24 mouse cellular contexts compared by ENCODE assay signal in genomic region chr7:29495880-29496279, GRCm38 (mm10). TPM values are rescaled to one million over a fixed set of nuclear protein-coding genes. Genes with fewer than 3 reads are reported as not detected.
DNase-seq lines count a peak whose midpoint lies in the region; ATAC-seq and TF ChIP-seq lines count a peak whose summit lies in the region.
"Had no signal": no experiment of that assay in that cellular context is flagged by ENCODE, and none has a peak within 500 bp of the region (broad histone marks: within the 10 kb centered on the region; RNA-seq: fewer than 3 reads in every experiment).

No protein-coding gene starts in this region.

- no peaks in the 10 kb centered on the region for H3K27me3 ChIP-seq in lung, embryonic 15.5 days
- H3K27me3 ChIP-seq in Patski, result no peaks in the 10 kb centered on the region
- H3K27me3 ChIP-seq in intestine, embryonic 15.5 days (replicated peaks), result no peaks in the 10 kb centered on the region
- H3K27me3 ChIP-seq in midbrain, embryonic 13.5 days, result peaks cover 23% of the 10 kb centered on the region
- no peaks in the 10 kb centered on the region for H3K27me3 ChIP-seq in kidney, embryonic 15.5 days
- H3K27me3 ChIP-seq: embryonic facial prominence, embryonic 12.5 days had no signal

- H3K9ac ChIP-seq in lung, embryonic 15.5 days, result no peak overlapping the region
- no peak overlapping the region for H3K9ac ChIP-seq in intestine, embryonic 15.5 days
- no peak overlapping the region for H3K9ac ChIP-seq in midbrain, embryonic 13.5 days (replicated peaks)
- no peak overlapping the region for H3K9ac ChIP-seq in kidney, embryonic 15.5 days
- H3K9ac ChIP-seq: embryonic facial prominence, embryonic 12.5 days; hindbrain, embryonic 13.5 days; liver, postnatal 0 days had no signal

- H3K4me2 ChIP-seq in lung, embryonic 15.5 days, result no peak overlapping the region
- no peak overlapping the region for H3K4me2 ChIP-seq in intestine, embryonic 15.5 days (replicated peaks)
- H3K4me2 ChIP-seq in midbrain, embryonic 13.5 days (replicated peaks), result no peak overlapping the region
- H3K4me2 ChIP-seq in kidney, embryonic 15.5 days, result no peak overlapping the region
- H3K4me2 ChIP-seq: embryonic facial prominence, embryonic 12.5 days; hindbrain, embryonic 13.5 days had no signal

- TF ChIP-seq CTCF in Patski (IDR thresholded peaks at IDR 0.05), result no peak

- in situ Hi-C loops in Patski (cut with MboI; ENCODE audit: low pct_unique_long_range_greater_than_20kb), result no loop called here

- no peaks in the 10 kb centered on the region for H3K36me3 ChIP-seq in lung, embryonic 15.5 days
- H3K36me3 ChIP-seq in intestine, embryonic 15.5 days, result 0 out of 2 replicates have a peak, but pooled peaks cover 2% of the 10 kb centered on the region
- no peaks in the 10 kb centered on the region for H3K36me3 ChIP-seq in midbrain, embryonic 13.5 days
- no peaks in the 10 kb centered on the region for H3K36me3 ChIP-seq in kidney, embryonic 15.5 days
- H3K36me3 ChIP-seq: embryonic facial prominence, embryonic 12.5 days had no signal

- no peak for ATAC-seq in lung, embryonic 15.5 days (ENCODE audit: borderline replicate concordance, extremely low read depth, low FRiP score, low TSS enrichment)
- ATAC-seq in Patski, result peak; percentile 24
- ATAC-seq in intestine, embryonic 15.5 days, result peak; percentile 42; the same call in 1 of the 2 replicates
- 0 out of 2 replicates have a peak, but pooled peaks have one; percentile 1 for ATAC-seq in midbrain, embryonic 13.5 days
- no peak for ATAC-seq in kidney, embryonic 15.5 days (replicated peaks; ENCODE audit: low FRiP score)
- ATAC-seq: forebrain, embryonic 14.5 days; inflammation-experienced regulatory T-cells, adult 6 months; liver, postnatal 0 days had no signal

- H3K4me3 ChIP-seq in lung, embryonic 15.5 days, result no peak overlapping the region
- no peak overlapping the region for H3K4me3 ChIP-seq in intestine, embryonic 15.5 days (replicated peaks)
- no peak overlapping the region for H3K4me3 ChIP-seq in midbrain, embryonic 13.5 days (replicated peaks)
- H3K4me3 ChIP-seq in kidney, embryonic 15.5 days (replicated peaks), result no peak overlapping the region
- H3K4me3 ChIP-seq: embryonic facial prominence, embryonic 12.5 days; erythroblast, embryonic 14.5 days; gastrocnemius, adult 2 months; hindbrain, embryonic 13.5 days had no signal

- POLR2A ChIA-PET in Patski (lab: Charles Lee), result no interaction called here

- 45% methylated on average over 4 of the region's 4 CpGs for WGBS in lung, embryonic 15.5 days
- whole genome bisulfite sequencing in intestine, embryonic 15.5 days, result 59% methylated on average over 4 of the region's 4 CpGs
- WGBS in midbrain, embryonic 13.5 days, result 50% methylated on average over 4 of the region's 4 CpGs
- 81% methylated on average over 4 of the region's 4 CpGs for WGBS in kidney, embryonic 15.5 days

- peaks cover 30% of the 10 kb centered on the region for H3K4me1 ChIP-seq in lung, embryonic 15.5 days
- peaks cover 32% of the 10 kb centered on the region for H3K4me1 ChIP-seq in intestine, embryonic 15.5 days (replicated peaks)
- peaks cover 21% of the 10 kb centered on the region for H3K4me1 ChIP-seq in midbrain, embryonic 13.5 days (replicated peaks)
- H3K4me1 ChIP-seq in kidney, embryonic 15.5 days, result peaks cover 26% of the 10 kb centered on the region

- no peak for DNase-seq in lung, postnatal 14 days
- no peak for DNase-seq in Patski (ENCODE audit: low read depth, low spot score)
- DNase-seq in thymus, postnatal 36 days, result no peak
- no peak for DNase-seq in kidney, postnatal 14 days
- DNase-seq: adrenal gland, postnatal 36 days; B cell, adult 2 months; cerebellum, adult 11-12 months; cerebellum, postnatal 14 days; gastrocnemius, adult 2 months; kidney, adult 9 months; kidney, postnatal 4 days; liver; liver, postnatal 0 days; spleen, adult 18-20 months had no signal

- CTCF ChIA-PET in Patski (lab: Charles Lee), result no interaction called here

- no peaks in the 10 kb centered on the region for H3K9me3 ChIP-seq in lung, embryonic 15.5 days
- no peaks in the 10 kb centered on the region for H3K9me3 ChIP-seq in intestine, embryonic 15.5 days
- H3K9me3 ChIP-seq in midbrain, embryonic 13.5 days, result no peaks in the 10 kb centered on the region
- H3K9me3 ChIP-seq in kidney, embryonic 15.5 days (replicated peaks), result no peaks in the 10 kb centered on the region
- H3K9me3 ChIP-seq: embryonic facial prominence, embryonic 12.5 days; hindbrain, embryonic 13.5 days had no signal

- peak overlapping the region; percentile 39; the same call in 1 of the 2 replicates for H3K27ac ChIP-seq in lung, embryonic 15.5 days
- H3K27ac ChIP-seq in intestine, embryonic 15.5 days, result peak overlapping the region; percentile 27; the same call in 1 of the 2 replicates
- H3K27ac ChIP-seq in midbrain, embryonic 13.5 days, result peak overlapping the region; percentile 78; the same call in 1 of the 2 replicates
- no peak overlapping the region for H3K27ac ChIP-seq in kidney, embryonic 15.5 days
- H3K27ac ChIP-seq: embryonic facial prominence, embryonic 12.5 days; gastrocnemius, adult 2 months; macrophage had no signal

RNA-seq across cellular contexts. Expression of gene Sipa1l3, which starts 22.6 kb away (rescaled TPM):
- 24.1 and 25.1 TPM in 2 replicates for polyA plus RNA-seq in lung, embryonic 15.5 days (2015; fragmentation: Nextera tagmentation; extraction: Ambion mirVana)
- polyA plus RNA-seq in Patski (2021), result 27.2 TPM
- 26.6 and 27.9 TPM in 2 replicates for polyA plus RNA-seq in intestine, embryonic 15.5 days (2015; fragmentation: Nextera tagmentation; extraction: Ambion mirVana)
- 14.8 and 15.2 TPM in 2 replicates for polyA plus RNA-seq in midbrain, embryonic 13.5 days (2015; fragmentation: Nextera tagmentation; extraction: Ambion mirVana)
- polyA plus RNA-seq in kidney, embryonic 15.5 days (2015; fragmentation: Nextera tagmentation; extraction: Ambion mirVana), result 14.4 and 14.5 TPM in 2 replicates

Comparison
In these comparisons a context has a peak if more than half of its experiments do, and no peak if none do; other contexts are left out.
1. ATAC-seq: peak in Patski (single experiment), intestine, embryonic 15.5 days (single experiment) and midbrain, embryonic 13.5 days (single experiment); none in lung, embryonic 15.5 days (single experiment) and kidney, embryonic 15.5 days (single experiment).